Mouse (Mus musculus) MN1 (cell line): ENCODE data around the gene Pacsin2.

Experiments
- DNase-seq: peaks from one replicate; pipeline ENCODE4 v3.0.0-alpha.2; 2016; ENCODE audit warnings: low spot score

Gene Pacsin2

GRCm38 (mm10) chr15:83451621-83452210, 12.7 kb downstream of the Pacsin2 start:
- peak; percentile 81 for DNase-seq

GRCm38 (mm10) chr15:83450007-83450406, 14.4 kb downstream of the Pacsin2 start:
- no peak for DNase-seq

GRCm38 (mm10) chr15:83448646-83449045, 15.8 kb downstream of the Pacsin2 start:
- DNase-seq: no peak

- no peak for DNase-seq
Measured at GRCm38 (mm10) chr15:83447791-83448544, 16.4 kb downstream of the Pacsin2 start.

GRCm38 (mm10) chr15:83445908-83446307, 18.5 kb downstream of the Pacsin2 start:
- no peak for DNase-seq

GRCm38 (mm10) chr15:83445383-83445782, 19.0 kb downstream of the Pacsin2 start:
- DNase-seq: no peak

GRCm38 (mm10) chr15:83444425-83444824, 20.0 kb downstream of the Pacsin2 start:
- no peak for DNase-seq

GRCm38 (mm10) chr15:83442495-83443037, 21.8 kb downstream of the Pacsin2 start:
- DNase-seq: no peak

- no peak for DNase-seq
Measured at GRCm38 (mm10) chr15:83440726-83441125, 23.7 kb downstream of the Pacsin2 start.

GRCm38 (mm10) chr15:83436541-83436940, 27.9 kb downstream of the Pacsin2 start:
- no peak for DNase-seq

GRCm38 (mm10) chr15:83435324-83436090, 28.9 kb downstream of the Pacsin2 start:
- DNase-seq: no peak

GRCm38 (mm10) chr15:83434692-83435091, 29.7 kb downstream of the Pacsin2 start:
- DNase-seq: no peak

GRCm38 (mm10) chr15:83433344-83433743, 31.1 kb downstream of the Pacsin2 start:
- no peak for DNase-seq

- peak; percentile 66 for DNase-seq
Measured at GRCm38 (mm10) chr15:83432231-83433031, 32.0 kb downstream of the Pacsin2 start.

- DNase-seq: no peak
Measured at GRCm38 (mm10) chr15:83430986-83431763, 33.2 kb downstream of the Pacsin2 start.

GRCm38 (mm10) chr15:83430419-83430818, 34.0 kb downstream of the Pacsin2 start:
- DNase-seq: no peak

GRCm38 (mm10) chr15:83428586-83428985, 35.8 kb downstream of the Pacsin2 start:
- no peak for DNase-seq

- DNase-seq: peak; percentile 44
Measured at GRCm38 (mm10) chr15:83427294-83428163, 36.9 kb downstream of the Pacsin2 start.

GRCm38 (mm10) chr15:83425794-83426193, 38.6 kb downstream of the Pacsin2 start:
- no peak for DNase-seq

- no peak for DNase-seq
Measured at GRCm38 (mm10) chr15:83425277-83425676, 39.1 kb downstream of the Pacsin2 start.
